Mouse (Mus musculus) spleen, postnatal 10 days (tissue): ENCODE measurements around the gene Zfhx3.

Experiments
- DNase-seq, 2 experiments: peaks; one replicate each; pipeline ENCODE4 v3.0.0; 2021 to 2022; ENCODE audit warnings: low spot score in 2 of 2

Gene Zfhx3

DNA sequence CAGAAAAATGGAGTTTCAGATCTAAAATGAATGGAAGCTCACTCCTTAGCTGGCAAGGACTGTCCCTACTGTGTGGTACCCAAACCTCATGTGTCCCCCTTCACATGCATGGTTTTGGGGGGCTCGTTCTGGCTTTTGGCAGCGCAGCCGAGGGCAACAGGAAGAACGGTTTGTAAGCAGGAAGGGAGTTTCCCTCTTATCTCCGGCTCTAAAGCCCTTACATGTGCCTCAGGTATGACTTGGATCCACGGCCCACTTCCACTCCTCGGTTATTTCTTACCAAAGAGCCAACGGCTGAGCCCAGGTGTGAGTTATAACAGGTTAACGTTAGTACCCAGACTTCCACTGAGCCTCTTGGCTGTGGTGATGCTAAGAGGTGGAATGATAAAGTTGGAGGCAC, 990.3 kb downstream of the Zfhx3 start:
- no peak for DNase-seq

DNA sequence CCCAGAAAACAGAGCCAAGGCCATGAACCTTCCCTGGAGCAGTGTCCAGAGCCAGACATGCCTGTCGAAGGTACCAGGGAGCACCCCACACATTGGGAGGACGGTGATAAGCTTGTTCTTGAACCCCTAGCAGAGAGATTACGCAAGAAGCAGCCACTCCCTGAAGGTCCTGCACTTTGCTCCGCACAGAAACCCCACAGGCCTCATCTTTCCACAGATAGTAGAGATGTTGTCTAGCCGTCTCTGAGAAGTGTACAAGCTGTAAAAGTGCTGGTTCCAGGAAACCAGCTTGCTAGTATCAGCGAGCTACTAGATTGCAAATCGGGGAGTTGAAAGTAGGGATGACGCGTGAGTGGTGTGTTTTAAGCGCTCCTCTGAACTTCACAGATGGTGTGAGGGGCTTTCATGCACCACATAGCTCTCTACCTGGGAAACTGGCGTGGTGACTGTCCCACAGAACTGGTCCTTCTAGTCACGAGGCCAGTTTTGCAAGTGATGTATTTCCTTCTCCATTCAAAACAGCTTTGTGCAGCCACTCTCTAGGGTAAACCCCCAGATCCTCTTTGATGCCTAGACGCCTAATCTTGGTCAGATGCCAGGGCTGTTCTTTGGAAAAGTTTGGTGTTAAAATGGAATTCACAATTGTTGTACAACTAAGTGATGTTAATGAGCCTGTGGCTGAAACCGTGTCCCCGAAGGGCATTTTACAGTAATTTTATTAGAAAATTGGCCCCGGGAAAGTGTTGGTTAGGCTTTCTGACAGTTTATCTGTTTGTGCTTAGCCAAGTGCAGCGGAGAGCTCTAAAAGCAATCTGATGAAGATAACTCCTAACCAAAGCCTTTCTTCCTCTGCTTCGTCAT, 993.6 kb downstream of the Zfhx3 start:
- no peak for DNase-seq

DNA sequence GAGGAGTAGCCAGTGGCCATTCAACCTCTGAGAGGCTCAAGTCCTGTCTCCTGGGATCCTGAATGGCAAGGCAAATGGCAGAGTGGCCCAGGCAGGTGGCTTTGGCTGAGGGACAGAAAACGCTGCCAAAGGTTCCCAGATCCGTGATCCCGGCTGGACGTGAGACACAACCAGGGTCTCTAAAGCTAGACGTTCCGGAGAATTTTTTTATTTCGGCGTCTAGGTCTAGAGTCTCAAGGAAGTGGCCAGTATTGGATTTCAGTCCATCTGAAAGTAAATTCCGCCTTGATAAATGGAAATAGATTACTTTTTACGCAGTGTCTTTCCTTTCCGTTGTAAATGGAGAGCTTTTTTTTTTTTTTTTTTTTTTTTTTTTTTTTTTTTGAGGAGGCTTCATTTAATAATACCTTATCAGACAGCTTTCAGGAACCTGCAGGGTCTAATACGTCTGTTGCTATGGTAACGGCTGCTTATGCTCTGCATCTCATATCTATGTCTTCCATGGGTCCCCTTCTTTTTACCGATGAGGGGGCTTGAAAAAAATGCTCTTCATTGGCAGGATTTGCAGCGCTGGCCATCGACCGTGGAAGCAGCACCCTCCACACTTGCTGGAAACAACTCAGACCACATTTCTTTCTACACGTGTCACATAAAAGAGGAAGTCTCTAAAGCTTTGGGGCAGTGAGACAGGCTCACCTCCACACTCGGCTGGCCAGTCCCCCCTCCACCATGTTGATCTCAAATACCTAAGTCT, 994.4 kb downstream of the Zfhx3 start:
- no peak for DNase-seq

DNA sequence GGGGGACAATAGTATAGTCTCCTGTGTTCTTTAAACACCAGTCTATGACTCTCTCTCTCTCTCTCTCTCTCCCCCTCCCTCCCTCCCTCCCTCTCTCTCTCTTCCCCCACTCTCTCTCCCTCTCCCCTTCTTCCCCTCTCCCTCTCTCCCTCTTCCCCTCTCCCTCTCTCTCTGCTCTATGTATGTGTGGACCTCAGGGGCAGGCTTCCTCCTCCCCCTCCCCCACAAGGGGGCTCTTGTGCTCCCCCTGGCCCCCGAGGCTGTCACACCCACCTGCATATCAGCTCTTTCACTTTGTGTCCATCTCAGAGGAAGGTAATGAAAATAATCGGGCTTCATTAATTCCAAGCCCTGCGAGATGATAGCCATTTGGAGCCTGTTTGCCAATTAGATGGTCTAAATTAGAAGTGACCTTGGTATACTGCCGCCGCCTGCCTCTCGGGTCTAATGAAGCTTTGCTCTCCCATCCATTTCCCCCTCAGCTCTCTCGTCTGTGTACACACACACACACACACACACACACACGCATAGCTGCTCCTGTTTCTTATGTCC, 995.5 kb downstream of the Zfhx3 start:
- no peak for DNase-seq

DNA sequence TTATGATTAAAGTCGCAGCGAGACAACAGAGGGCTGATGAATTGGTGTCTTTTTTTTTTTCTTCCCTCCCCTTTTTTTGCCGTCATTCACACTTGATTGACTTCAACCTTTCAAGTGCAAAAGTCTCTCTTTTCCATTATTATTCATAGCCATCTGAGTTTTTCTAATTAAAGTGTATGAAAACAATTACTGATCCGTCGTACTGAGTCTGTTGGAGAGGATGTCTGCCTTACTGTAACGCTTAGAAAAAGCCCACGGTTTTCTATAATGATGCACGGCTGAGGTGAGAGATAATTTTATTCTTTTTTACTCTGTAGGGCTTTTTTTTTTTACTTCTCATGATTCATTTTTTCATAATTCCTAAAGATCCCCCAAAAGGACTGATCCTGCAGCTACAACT, 1000.2 kb downstream of the Zfhx3 start:
- DNase-seq, result no peak

DNA sequence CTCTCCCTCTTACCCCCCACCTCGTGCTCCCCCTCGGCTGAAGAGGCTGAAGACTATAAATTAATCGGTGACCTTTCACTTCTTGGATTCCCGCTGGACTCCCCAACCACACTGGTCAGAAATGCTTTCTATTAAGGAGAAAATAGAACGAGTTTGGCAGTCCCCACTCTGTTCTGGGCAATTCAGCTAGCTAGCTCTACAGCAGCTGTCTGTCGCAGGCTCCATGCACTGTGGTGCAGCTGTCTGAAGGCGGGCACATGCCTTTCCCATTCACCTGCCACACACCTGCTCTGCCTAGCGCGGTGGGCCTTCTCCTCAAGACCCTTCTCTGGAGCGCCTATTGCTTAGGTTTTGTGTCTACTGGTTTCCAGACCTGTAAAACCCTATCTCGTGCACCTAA, 1000.7 kb downstream of the Zfhx3 start:
- no peak for DNase-seq

DNA sequence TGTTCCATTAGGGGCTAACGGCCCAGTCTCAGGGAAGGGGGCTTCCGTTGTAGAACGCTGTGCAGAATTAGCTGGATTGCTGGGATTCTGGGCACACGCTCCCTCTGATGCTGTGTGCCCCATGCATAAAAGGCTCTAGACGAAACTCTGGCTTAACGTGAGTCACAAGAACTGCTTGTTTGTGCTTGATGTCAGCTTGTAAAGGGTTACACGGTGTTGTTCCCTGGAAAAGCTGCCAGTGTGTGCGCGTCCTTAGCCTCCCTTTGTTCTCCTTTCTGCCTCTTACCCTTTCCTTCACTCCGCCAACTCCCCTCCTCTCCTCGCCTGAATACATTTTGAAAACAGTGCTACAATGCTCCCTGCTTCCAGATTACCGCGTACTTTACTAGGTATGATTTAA, 1001.9 kb downstream of the Zfhx3 start:
- DNase-seq, result no peak

DNA sequence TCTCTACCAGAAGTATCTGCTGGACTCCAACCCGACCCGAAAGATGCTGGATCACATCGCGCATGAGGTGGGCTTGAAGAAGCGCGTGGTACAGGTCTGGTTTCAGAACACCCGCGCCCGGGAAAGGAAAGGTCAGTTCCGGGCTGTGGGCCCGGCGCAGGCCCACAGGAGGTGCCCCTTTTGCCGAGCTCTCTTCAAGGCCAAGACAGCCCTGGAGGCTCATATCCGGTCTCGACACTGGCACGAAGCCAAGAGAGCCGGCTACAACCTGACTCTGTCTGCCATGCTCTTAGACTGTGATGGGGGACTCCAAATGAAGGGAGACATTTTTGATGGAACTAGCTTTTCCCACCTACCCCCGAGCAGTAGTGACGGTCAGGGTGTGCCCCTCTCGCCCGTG, 1007.9 kb downstream of the Zfhx3 start:
- no peak for DNase-seq

DNA sequence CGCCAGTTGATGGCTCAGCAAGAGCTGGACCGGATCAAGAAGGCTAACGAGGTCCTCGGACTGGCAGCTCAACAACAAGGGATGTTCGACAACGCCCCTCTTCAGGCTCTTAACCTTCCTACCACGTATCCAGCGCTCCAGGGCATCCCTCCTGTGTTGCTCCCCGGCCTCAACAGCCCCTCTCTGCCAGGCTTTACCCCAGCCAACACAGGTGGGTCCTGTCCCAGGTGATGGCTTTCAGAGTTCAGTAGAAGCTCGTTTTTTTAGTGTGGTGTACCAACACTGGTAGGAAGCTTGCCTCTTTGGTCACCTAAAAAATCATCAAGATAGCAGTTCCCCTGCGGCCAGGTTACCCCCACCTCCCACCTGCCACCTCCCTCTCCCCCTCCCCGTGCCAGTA, 1009.1 kb downstream of the Zfhx3 start:
- no peak for DNase-seq

DNA sequence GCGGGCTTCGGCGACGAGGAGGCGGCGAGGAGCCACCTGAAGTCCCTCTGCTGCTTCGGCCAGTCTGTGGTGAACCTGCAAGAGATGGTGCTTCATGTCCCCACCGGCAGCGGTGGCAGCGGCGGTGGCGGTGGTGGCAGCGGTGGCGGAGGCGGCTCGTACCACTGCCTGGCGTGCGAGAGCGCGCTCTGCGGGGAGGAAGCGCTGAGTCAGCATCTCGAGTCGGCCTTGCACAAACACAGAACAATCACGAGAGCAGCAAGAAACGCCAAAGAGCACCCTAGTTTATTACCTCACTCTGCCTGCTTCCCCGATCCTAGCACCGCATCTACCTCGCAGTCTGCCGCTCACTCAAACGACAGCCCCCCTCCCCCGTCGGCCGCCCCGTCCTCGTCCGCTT, 1014.0 kb downstream of the Zfhx3 start:
- no peak for DNase-seq

DNA sequence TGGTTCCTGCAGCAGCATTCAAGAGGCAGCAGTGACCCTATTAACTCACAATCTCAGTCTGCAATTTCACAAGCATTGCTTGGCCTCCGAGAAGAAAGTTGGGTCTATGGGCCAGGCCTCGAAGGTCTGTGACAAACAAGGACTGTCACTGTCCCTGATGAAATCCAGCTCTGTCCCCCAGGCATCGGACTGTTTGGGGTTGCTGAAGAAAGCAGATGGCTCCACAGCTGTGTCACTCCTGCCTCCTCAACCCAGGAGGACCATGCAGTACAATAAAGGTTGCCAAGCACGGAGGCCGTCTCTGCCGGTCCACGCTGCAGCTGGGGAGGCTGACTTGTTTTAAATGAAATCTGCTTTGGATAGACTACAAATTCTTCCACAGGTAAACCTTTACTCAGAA, 1020.1 kb downstream of the Zfhx3 start:
- DNase-seq, result no peak

DNA sequence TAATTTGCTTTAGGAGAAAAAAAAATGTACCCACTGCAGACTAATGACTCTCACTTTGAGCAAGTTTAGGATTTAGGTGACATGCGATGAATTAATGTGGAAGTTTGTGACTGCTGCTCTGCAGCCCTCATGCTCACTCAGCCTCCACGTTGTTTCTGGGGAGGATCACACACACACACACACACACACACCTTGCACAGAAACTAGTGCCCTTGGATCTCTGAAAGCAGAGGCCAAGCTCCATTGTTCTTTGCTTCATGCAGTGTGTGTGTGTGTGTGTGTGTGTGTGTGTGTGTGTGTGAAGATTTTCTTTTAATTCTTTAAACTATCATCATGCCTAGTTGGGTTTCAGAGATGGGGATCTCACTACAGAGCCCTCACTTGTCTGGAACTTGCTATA, 1020.7 kb downstream of the Zfhx3 start:
- DNase-seq, result no peak

DNA sequence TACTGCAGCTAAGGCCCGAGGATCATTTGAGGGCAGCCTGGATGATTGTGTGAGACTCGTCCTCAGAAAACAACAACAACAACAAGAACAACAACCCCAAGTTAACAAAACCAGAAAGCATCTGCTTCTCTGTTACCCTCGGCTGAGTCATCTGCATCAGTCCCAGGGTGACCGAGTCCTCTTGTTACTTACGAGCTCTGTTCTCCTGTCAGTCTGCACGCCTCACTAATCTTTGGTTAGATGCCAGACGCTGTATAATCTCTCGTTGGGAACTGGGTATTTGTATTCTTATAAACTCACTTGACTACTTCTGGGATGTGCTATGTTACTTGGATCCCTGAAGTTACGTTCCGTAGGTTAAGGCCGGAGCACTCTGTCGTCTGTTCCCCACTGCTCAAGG, 1023.6 kb downstream of the Zfhx3 start:
- no peak for DNase-seq

DNA sequence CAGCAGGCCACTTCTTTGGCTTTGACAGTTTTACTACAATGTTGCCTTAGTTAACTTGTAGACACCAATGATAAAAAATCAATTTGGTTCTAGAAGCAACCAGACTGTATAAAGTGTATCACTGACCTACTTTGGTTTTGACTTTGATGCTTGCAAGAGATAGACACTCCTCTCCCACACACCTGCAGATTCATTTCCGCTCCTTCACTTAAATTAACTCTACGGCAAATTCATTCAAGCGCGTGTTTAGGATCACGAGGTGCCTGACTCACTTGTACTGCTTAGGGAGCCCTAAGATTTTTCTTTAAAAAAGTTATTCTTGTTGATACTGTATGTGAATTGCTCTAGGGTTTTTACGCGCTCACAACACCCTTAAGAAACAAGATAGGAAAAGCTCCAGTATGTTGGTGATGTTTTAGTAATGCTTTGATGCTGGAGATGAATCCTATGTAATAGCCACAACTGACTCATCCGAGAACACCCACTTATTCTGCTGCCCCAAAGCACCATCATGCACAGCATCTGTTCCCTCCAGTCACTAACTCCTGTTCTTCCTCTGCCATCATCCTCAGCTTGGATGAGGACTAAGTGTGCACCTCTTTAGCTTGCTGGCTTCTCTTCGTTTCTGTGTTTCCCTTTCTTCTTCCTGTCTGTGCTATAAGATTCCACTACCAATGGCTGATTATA, 1031.3 kb downstream of the Zfhx3 start:
- DNase-seq, result no peak

DNA sequence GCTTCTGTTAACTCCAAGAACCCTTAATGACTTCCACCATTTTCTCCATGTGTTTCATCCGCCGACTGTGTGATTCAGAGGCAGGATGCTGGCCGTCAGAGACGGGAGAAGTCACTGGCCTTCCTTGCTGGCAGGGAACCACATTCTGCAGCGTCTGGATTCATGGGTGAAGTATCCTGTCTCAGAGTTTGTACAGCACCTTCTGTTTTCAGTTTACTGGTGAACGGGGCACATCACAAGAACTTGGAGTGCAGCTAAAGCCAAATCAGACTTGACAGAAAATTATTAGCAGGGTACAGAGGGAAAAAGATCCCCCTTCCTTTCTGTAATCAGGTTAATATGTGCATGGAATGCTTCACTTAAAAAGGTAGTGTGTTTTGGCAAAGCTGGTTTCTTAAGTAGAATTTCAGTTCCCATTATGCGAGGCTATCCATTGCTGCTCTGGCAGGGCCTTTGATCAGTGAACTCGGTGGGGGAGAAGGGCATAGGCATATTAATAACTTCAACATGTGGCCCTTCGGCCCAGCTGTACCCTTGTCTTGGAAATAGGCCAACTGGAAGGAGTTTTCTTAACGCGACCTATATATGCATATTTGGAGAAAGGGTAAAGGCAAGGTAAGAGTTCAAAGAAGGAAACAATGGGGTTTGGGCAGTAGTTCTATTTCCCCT, 1035.4 kb downstream of the Zfhx3 start:
- no peak for DNase-seq

DNA sequence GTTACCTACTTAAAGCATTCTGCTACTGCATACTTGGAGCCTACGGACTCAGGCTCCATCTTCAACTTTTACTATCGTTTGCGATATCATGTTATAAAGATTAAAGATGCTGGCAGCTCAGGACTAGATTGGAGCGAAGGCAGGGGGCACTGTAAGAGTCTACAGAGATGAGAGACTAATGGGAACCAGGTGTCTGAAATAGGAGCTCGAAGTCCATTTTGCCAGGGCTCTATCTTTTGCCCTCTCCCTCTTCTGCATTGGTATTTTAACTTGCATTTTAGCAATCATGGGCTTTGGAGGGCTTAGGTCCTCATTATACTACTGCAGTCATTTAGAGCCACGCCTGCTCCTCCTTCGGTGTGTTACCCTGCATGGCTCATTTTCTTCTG, 1035.9 kb downstream of the Zfhx3 start:
- no peak for DNase-seq

DNA sequence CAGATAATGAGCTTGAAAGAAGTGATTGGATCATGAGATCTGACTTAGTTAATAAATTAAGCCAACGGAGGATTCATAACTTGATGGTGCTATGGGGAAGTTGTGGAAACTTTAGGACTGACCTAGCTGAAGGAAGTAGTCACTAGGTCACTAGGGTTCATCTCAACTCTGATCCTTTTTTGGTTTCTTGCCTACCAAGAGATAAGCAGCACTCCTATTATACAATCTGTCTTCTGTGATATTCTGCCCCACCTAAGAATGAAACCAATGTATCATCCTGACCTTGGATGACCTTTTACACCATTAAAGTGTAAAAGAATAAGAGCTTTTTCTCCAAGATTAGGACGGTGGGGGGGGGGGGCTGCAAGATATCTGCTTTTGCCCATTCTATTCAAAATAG, 1042.5 kb downstream of the Zfhx3 start:
- DNase-seq, result no peak

DNA sequence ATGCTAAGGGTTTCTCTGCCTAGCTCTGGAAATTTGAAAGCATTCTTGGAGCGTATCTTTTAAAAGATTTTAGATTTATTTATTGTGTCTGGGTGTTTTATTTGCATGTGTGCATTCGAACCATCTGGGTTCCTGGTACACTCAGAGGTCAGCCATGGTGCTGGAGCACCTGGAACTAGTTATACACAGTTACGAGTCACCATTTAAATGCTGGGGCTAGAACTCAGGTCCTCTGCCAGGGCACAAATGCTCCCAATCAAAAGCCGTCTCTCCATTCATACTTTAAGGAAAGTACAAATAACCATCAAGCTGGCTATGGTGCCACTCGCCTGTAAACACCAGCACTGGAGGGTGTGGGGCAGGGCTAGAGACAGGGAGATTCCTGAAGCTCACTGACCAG, 1047.4 kb downstream of the Zfhx3 start:
- no peak for DNase-seq

DNA sequence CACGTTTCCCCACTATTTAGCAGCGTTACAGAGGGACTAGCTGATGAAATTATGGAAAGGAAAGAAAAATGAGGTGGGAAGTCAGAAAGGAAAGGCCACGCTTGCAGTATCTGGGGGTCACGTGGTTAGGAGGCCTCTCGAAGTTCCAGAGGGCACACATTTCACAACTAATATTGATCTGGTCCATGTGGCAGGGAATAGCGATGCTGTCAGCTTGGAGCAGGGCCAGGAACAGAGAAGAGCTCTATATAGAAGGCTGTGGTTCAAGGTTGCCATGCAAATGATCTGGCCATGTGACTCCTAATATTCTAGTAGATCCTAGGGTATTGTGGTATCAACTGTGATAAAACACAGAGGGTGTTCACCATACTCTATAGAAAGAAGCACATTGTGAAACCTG, 1048.1 kb downstream of the Zfhx3 start:
- no peak for DNase-seq

DNA sequence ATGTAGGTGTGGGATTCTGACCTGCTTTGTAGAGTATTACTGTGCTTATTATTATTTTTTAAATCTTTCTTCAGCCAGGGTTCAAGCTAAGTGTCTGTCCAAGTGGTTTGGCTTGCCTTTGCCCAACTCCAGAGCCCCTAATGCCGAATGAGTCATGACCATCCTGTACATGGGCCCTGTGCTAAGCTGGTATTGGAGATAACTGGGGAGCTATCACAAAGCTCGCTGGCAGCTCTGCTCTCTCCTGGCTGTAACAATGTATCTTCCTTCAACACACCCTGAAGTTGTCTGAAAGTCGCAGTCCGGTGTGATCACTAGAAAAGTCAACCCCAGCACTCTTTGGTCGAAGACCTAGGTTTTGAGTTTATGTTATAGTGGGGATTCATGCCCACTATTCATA, 1049.0 kb downstream of the Zfhx3 start:
- no peak for DNase-seq

DNA sequence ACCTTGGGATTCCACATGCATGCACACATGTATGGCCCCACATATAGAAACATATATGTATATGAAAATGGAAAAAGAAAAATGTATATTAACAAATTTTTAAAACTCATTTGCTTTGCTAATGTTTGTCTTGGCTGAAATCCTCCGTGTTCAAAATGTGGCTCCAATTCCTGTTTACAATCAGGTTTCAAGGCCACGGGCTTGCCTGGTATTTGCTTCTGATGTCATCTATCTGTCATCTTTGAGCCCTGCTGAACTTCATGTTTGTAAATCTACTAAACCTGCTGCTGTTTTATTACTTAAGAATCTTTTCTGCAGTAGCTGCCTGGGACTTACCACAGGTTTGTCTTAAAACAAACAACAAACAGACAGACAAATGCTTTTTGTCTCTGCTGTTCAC, 1051.3 kb downstream of the Zfhx3 start:
- DNase-seq, result no peak

DNA sequence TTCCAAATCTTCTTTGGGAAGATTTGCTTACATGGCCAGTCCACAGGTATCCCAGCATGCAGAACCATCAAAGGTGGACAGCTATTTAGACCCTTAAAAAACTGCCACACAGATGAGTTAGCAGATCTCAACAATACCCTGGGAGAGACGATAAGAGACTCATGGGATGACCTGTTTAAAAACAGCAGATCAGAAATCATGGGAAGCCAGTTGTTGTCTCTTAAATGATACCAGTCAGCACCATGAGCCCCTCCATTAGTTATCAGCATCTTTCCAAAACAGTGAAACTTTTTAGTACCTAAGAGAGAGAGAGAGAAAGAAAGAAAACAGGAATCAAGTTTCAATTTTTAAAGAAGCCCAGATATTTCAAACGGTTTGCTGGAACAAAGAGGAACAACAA, 1051.7 kb downstream of the Zfhx3 start:
- no peak for DNase-seq
